Mouse (Mus musculus) erythroblast, adult 5-6 weeks (primary cell): Measurements from ENCODE around the gene Sf3b4. TPM values are rescaled to one million over a fixed set of nuclear protein-coding genes. Genes with fewer than 3 reads are reported as not detected.

Experiments used
- ATAC-seq: replicated peaks from 2 replicates; pipeline ENCODE4 v1.8.0; 2016; ENCODE audit warnings: moderate number of reproducible peaks, mild to moderate bottlenecking, moderate TSS enrichment, inconsistent platforms; ENCODE audit not compliant: poor library complexity, low FRiP score, severe bottlenecking
- total RNA-seq, 2 experiments: library from RNA; stranded (forward) in 1 of 2; stranded (reverse) in 1 of 2; fragments of 150-400 nt in 1 of 2; fragments of 200-764, 138-1000 nt in 1 of 2; gene quantifications; 2 replicates each; pipeline versions ENCODE4 v1.2.3 to v1.2.4; 2015 to 2017; ENCODE audit warnings: low replicate concordance in 2 of 2

Sf3b4 gene
- total RNA-seq (2015; ENCODE audit: low replicate concordance) (20.9 and 24.9 TPM in 2 replicates), total RNA-seq (2017; ENCODE audit: low replicate concordance) (3.6 and 3.8 TPM in 2 replicates)

DNA sequence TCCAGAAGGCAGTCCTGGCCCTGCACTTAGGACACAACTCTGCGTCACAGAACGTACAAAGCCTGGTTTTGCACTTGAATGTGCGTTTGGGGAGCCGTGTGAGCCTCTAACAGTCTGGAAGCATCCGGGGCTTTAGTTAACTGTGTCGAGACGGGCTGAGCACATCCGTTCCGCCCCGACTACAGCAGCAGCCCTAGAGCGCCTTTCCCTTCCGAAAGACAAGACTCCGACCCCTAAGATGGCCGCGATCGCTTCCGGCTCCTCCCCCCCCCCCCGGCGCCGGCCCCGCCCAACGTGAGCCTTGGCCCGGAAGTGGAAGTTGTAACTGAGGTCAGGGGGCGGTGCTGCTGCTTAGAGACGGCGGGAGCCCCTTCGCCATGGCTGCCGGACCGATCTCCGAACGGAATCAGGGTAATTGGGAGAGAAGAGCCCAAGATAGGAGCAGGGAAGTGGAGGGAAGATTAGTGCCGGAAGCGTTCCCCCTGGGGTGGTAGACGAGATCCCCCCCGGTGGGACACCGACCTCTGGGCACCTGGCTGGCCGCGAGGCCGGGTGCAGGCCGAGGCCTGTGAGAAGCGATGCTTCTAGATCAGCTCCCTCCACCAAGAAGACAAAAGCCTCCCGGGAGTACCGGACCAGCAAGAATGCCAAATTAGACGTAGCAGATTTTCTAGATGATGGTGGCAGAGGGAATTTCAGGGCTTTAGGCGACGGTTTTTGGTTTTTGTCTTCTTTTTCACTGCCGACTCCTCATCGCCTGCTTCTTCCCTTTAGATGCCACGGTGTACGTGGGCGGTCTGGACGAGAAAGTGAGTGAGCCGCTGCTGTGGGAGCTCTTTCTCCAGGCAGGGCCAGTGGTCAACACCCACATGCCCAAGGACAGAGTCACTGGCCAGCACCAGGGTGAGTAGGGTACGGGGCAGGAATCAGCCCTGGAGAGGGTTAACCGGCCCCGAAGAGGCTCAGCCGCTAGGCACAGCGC, at the start of gene Sf3b4:
Gene Sf3b4, plus strand, starts transcription at position 136 of the 982 bp plus-strand sequence.
- ATAC-seq, result peak; percentile 95

- no peak for ATAC-seq
These were observed 47.9 kb upstream of the Sf3b4 start for GRCm38 (mm10) chr3:96124235-96124634.

DNA sequence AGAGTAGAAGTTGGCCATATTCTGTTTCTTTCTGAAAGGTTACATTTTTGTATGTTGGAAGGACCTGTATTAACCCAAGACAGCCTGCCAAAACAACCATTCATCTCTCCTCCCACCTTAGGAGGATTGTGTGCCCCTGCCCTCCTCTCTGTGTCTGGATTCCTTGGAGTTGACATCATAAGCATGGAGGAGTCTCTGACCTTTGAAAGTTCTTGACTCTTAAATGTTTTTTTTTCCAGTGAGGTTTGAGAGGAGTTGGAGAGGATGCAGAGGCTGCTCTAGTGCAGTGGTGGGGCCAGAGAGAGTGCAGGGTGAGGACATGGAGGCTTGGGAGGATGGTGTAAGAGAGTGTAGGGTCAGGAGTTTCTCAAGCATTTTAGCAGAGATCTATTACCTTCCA, 44.0 kb upstream of the Sf3b4 start:
- ATAC-seq, result no peak

GRCm38 (mm10) chr3:96132478-96132877, 39.7 kb upstream of the Sf3b4 start:
- no peak for ATAC-seq

DNA sequence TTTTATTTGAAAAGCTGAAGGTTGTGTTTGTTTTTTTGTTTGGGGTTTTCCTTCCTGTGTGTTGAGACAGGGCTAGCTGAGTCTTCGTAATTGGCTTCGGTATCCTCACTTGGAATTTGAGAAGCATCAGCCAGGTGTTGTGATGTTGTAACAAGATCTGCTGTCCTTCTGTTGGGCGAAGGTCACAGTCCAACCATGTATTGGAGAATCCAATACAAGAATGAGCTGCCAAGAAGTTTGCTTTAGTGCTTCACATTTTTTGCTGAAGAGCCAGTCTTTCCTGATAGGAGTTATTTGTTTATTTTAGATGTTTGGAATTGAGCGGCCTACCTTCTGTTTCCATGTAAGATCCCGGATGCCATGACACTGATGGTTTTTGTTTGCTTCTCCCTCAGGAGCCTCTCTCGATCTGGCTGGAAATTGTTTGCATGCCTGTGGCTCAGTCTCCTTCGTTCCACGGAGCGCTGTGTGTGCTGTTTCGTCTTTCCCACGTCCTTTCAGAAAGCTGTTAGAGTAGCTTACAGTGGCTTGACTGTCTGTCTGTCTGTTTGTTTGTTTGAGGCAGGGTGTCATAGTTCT, 38.7 kb upstream of the Sf3b4 start:
- no peak for ATAC-seq

- ATAC-seq, result no peak
These were observed 37.1 kb upstream of the Sf3b4 start for GRCm38 (mm10) chr3:96135011-96135410.

DNA sequence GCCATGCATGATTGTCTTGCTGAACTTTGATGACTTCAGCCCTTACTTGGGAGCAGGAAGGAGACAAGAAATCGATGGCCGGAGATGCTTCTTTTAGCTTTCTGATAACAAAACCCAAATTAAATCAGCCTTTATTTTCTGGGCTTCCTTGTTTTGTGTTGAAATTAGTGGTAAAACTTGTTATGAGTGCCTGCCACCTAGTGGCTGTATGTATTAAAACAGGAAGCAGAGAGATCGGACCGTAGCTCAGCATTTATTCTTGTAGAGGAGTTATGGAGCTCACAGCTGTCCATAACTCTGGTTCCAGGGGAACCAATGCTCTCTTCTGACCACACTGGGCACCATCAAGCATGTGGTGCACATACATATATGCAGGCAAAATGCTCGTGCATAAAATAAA, 24.2 kb upstream of the Sf3b4 start:
- ATAC-seq, result peak; percentile 87

DNA sequence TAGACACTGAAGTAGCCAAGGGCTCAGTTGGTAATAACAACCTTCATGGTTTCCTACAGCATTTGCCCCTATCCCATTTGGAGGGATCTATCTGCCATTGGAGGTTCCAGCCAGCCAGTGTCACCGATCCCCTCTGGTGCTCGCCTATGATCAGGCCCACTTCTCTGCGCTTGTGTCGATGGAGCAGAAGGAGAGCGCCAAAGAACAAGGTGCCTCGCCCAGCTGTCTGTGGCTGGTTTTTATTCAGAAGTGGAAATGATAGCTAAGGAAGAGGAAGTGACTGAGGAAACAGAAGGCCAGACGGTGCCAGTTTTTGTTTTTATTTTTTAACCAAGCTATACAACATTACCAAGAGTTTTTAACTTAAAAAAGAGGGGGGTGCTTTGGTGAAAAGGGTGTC, 20.3 kb upstream of the Sf3b4 start:
- no peak for ATAC-seq

DNA sequence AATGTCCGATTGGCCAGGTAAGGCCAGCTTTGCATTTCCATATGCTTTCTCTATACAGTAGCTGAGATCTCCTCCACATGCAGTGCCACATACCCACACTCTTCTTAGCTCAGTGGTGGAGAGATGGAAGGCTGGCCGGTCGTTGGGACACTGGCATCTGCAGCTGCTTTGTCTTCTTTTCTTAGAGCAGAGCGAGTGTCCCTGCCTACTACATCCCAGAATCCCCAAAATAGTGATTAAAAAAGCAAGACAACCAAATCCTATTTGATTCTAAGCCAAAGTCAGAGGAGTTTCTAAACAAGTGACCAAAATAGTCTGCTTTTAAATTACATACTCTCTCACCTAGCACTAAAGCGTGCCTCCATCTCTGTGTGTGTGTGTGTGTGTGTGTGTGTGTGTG, 19.5 kb upstream of the Sf3b4 start:
- no peak for ATAC-seq

DNA sequence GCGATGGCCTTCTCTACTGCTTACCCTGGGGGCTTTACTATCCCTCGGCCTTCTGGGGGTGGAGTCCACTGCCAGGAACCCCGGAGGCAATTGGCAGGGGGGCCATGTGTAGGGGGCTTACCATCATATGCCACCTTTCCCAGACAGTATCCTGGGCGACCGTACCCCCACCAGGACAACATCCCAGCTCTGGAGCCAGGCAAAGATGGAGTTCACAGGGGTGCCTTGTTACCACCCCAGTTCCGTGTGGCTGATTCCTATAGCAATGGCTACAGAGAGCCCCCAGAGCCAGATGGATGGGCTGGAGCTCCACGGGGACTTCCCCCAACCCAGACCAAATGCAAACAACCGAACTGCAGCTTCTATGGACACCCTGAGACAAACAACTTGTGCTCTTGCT, 16.6 kb upstream of the Sf3b4 start:
- ATAC-seq, result no peak

- ATAC-seq, result no peak
These were observed 12.3 kb upstream of the Sf3b4 start for GRCm38 (mm10) chr3:96159820-96160219.

DNA sequence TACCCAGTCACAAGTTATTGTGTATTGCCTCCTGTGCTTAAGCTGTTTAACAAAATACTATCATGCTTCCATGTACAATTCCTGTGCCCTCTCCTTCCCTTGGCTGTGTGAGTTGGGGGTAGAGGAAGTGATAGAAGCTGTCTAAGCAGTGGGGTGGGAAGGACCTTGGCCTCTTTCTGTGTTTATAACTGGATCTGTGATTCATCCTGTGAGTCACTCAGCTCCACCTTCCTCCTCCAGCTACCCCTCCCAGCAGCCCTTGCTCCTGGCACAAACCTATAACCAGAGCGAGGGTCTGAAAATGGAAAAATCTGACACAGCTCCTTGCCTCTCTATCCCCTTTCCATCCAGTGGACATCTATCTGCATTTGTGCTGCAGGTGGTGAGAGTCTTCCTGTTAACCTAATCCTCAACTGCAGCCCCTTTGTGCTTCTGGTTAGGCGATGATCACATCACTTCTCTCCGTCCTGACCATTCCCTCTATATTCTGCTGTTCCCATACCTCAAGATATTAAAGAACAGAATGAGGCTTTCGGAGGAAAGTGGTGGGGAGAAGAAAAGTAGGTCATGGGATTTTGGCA, 11.8 kb upstream of the Sf3b4 start:
- no peak for ATAC-seq

GRCm38 (mm10) chr3:96160803-96161516, 11.2 kb upstream of the Sf3b4 start:
- no peak for ATAC-seq

GRCm38 (mm10) chr3:96161869-96162840, 10.0 kb upstream of the Sf3b4 start, which contains the start of gene Mtmr11:
Gene Mtmr11 (plus strand): TSS chr3:96162004.
- no peak for ATAC-seq

DNA sequence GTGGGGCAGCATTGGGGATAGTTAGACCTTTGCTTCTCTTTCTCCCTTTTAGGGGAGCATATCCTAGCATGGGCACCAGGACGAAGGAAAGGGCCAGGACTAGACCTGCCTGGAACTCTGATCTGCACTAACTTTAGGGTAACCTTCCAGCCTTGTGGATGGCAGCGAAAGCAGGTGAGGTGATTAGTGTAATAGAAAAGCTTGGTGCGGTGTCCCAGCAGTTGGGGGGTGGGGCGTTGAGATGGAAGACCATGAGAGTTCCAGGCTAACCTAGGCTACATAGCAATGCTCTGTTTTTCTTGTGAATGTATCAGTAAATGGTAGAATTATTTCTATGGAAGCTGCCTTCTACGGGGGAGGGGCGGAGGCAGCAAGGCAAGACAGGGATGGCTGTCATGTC, 9.1 kb upstream of the Sf3b4 start:
- ATAC-seq, result no peak

GRCm38 (mm10) chr3:96168466-96169158, 3.5 kb upstream of the Sf3b4 start:
- no peak for ATAC-seq

- no peak for ATAC-seq
These were observed 1.9 kb upstream of the Sf3b4 start for GRCm38 (mm10) chr3:96170276-96170675.

DNA sequence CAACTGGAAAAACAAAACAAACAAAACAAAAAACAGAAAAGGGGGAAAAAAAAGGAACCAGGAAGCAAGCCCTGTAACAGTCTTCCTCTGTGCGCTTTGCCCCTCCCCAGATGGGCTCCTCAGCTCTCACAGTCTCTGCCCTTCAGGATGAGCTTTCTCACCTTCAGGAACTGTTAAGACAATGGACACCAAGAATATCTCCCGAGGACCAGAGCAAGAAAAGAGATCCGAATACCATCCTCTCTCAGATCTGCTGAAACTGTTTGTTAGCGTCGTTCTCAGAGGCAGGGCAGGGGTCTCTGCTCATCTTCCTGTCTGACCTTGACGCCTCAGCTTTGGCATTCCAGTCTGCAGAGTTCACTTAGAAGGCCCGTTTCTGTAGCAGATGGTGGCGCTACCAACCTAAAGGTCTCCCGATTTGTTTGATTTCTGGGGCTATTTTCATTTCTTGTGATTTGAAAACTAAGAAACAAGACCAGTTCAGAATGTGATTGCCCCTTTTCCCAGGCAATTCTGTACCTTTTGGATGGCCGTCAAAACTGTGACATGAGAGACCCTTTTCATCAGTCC, 1.1 kb upstream of the Sf3b4 start:
- ATAC-seq, result no peak
